Mouse (Mus musculus) hindbrain, embryonic 13.5 days (tissue): ENCODE data around the gene Selenom. TPM values are rescaled to one million over a fixed set of nuclear protein-coding genes. Genes with fewer than 3 reads are reported as not detected.
A peak's percentile ranks its signal among the peaks of the same experiment; 100 is the strongest.

Source experiments
- ATAC-seq: fragments of 200-750 bp; cut with Nextera tagmentation; 2 replicates; pipeline ENCODE4 v1.8.0; 2017; ENCODE audit warnings: moderate TSS enrichment; ENCODE audit not compliant: low FRiP score
- H3K27ac ChIP-seq: fragments of 300-500 bp; sonication (generic); 2 replicates; pipeline ENCODE4 v1.5.1; 2015; ENCODE audit warnings: inconsistent platforms, mild to moderate bottlenecking, moderate library complexity
- H3K27me3 ChIP-seq: fragments of 300-500 bp; sonication (generic); 2 replicates; pipeline ENCODE4 v1.6.1; 2015; ENCODE audit warnings: mild to moderate bottlenecking, inconsistent platforms
- H3K36me3 ChIP-seq: fragments of 300-500 bp; sonication (generic); 2 replicates; pipeline ENCODE4 v1.6.1; 2015; ENCODE audit warnings: mild to moderate bottlenecking, inconsistent platforms
- H3K4me1 ChIP-seq: fragments of 300-500 bp; sonication (generic); replicated peaks from 2 replicates; pipeline ENCODE4 v1.6.1; 2015; ENCODE audit warnings: inconsistent platforms
- H3K4me2 ChIP-seq: fragments of 300-500 bp; sonication (generic); 2 replicates; pipeline ENCODE4 v1.6.1; 2015; ENCODE audit warnings: inconsistent platforms, mild to moderate bottlenecking, moderate library complexity
- H3K4me3 ChIP-seq: fragments of 300-500 bp; sonication (generic); 2 replicates; pipeline ENCODE4 v1.5.1; 2015; ENCODE audit warnings: mild to moderate bottlenecking, inconsistent platforms
- H3K9ac ChIP-seq: fragments of 300-500 bp; sonication (generic); 2 replicates; pipeline ENCODE4 v1.6.1; 2015; ENCODE audit warnings: mild to moderate bottlenecking, inconsistent platforms
- H3K9me3 ChIP-seq: fragments of 300-500 bp; sonication (generic); 2 replicates; pipeline ENCODE4 v1.6.1; 2016; ENCODE audit warnings: inconsistent platforms
- WGBS: fragments of 180-500 bp; shearing (Covaris S2); methylation state at CpG from one replicate; pipeline ENCODE4 v1.1.7; 2015; 5-methylcytosine and 5-hydroxymethylcytosine counted together
- polyA plus RNA-seq: library from polyadenylated mRNA; unstranded; fragments of >200 nt; fragmentation: Nextera tagmentation; extraction: Ambion mirVana; gene quantifications from 2 replicates; pipeline ENCODE4 v1.2.1, GENCODE M21; 2015

Gene Selenom
- polyA plus RNA-seq = 55.8 and 58.4 TPM in 2 replicates

GRCm38 (mm10) chr11:3514529-3515054, at the start of gene Selenom:
Gene Selenom (plus strand): TSS chr11:3514684.
- Histone ChIP-seq H3K4me2 (peak within 1 kb of the TSS; percentile 74), H3K9me3 (no peaks in the 10 kb centered on the region), H3K4me1 (peaks cover 35% of the 10 kb centered on the region), H3K27ac (no peak within 1 kb of the TSS), H3K36me3 (no peaks in the 10 kb centered on the region), H3K9ac (peak within 1 kb of the TSS; percentile 67), H3K4me3 (peak within 1 kb of the TSS; percentile 46), H3K27me3 (peaks cover 40% of the 10 kb centered on the region)
- peak; percentile 64 for ATAC-seq
- under 1% methylated on average over 26 of the region's 26 CpGs for WGBS

GRCm38 (mm10) chr11:3471448-3471850, 43.0 kb upstream of the Selenom start:
- 32% methylated on average over 11 of the region's 11 CpGs for WGBS
- H3K4me1 ChIP-seq = no peaks in the 10 kb centered on the region
- 0 out of 2 replicates have a peak overlapping the region, but pooled peaks have one; percentile 15 for H3K9ac ChIP-seq
- ATAC-seq = no peak
- no peak overlapping the region for H3K27ac ChIP-seq
- H3K27me3 ChIP-seq = no peaks in the 10 kb centered on the region
- H3K9me3 ChIP-seq = no peaks in the 10 kb centered on the region
- no peak overlapping the region for H3K4me2 ChIP-seq
- H3K36me3 ChIP-seq = no peaks in the 10 kb centered on the region
- H3K4me3 ChIP-seq = no peak overlapping the region

GRCm38 (mm10) chr11:3472484-3472883, 42.0 kb upstream of the Selenom start:
- Histone ChIP-seq H3K4me1 (no peaks in the 10 kb centered on the region), H3K9me3 (no peaks in the 10 kb centered on the region), H3K27me3 (no peaks in the 10 kb centered on the region), H3K4me2 (no peak overlapping the region), H3K9ac (no peak overlapping the region), H3K27ac (no peak overlapping the region), H3K36me3 (no peaks in the 10 kb centered on the region), H3K4me3 (no peak overlapping the region)
- peak; percentile 63 for ATAC-seq
- 21% methylated on average over 1 of the region's 1 CpGs for WGBS

- Histone ChIP-seq H3K4me2 (no peak overlapping the region), H3K4me3 (no peak overlapping the region), H3K27ac (no peak overlapping the region), H3K4me1 (no peaks in the 10 kb centered on the region), H3K9me3 (no peaks in the 10 kb centered on the region), H3K27me3 (no peaks in the 10 kb centered on the region), H3K36me3 (no peaks in the 10 kb centered on the region), H3K9ac (no peak overlapping the region)
- ATAC-seq = no peak
- 92% methylated on average over 7 of the region's 7 CpGs for WGBS
Measured at GRCm38 (mm10) chr11:3474480-3475115, 39.9 kb upstream of the Selenom start.

GRCm38 (mm10) chr11:3475489-3475888, 39.0 kb upstream of the Selenom start:
- H3K27me3 ChIP-seq = no peaks in the 10 kb centered on the region
- no peak for ATAC-seq

GRCm38 (mm10) chr11:3483980-3484642, 30.4 kb upstream of the Selenom start:
- H3K9ac ChIP-seq = no peak overlapping the region
- no peaks in the 10 kb centered on the region for H3K36me3 ChIP-seq
- peaks cover 6% of the 10 kb centered on the region; the same call in 1 of the 2 replicates for H3K4me1 ChIP-seq
- 59% methylated on average over 11 of the region's 11 CpGs for WGBS
- no peak overlapping the region for H3K27ac ChIP-seq
- no peaks in the 10 kb centered on the region for H3K9me3 ChIP-seq
- H3K4me2 ChIP-seq = no peak overlapping the region
- no peaks in the 10 kb centered on the region for H3K27me3 ChIP-seq
- ATAC-seq = peak; percentile 36; the same call in 1 of the 2 replicates
- H3K4me3 ChIP-seq = no peak overlapping the region

More at GRCm38 (mm10) chr11:3475489-3475888, 39.0 kb upstream of the Selenom start:
- H3K9ac ChIP-seq = no peak overlapping the region
- no peaks in the 10 kb centered on the region for H3K9me3 ChIP-seq
- H3K4me3 ChIP-seq = no peak overlapping the region
- no peak overlapping the region for H3K4me2 ChIP-seq
- H3K4me1 ChIP-seq = no peaks in the 10 kb centered on the region
- H3K27ac ChIP-seq = no peak overlapping the region
- no peaks in the 10 kb centered on the region for H3K36me3 ChIP-seq

- Histone ChIP-seq H3K9me3 (no peaks in the 10 kb centered on the region), H3K36me3 (no peaks in the 10 kb centered on the region), H3K4me3 (no peak overlapping the region), H3K27me3 (no peaks in the 10 kb centered on the region), H3K4me2 (no peak overlapping the region), H3K9ac (no peak overlapping the region), H3K27ac (no peak overlapping the region), H3K4me1 (peaks cover 6% of the 10 kb centered on the region; the same call in 1 of the 2 replicates)
- no peak for ATAC-seq
- 80% methylated on average over 7 of the region's 7 CpGs for WGBS
Measured at GRCm38 (mm10) chr11:3486349-3486748, 28.1 kb upstream of the Selenom start.

GRCm38 (mm10) chr11:3487952-3488570, 26.4 kb upstream of the Selenom start, which contains the start of gene Pla2g3:
Gene Pla2g3 (plus strand): TSS chr11:3488284.
- 38% methylated on average over 11 of the region's 11 CpGs for WGBS
- Histone ChIP-seq H3K9me3 (no peaks in the 10 kb centered on the region), H3K36me3 (no peaks in the 10 kb centered on the region), H3K27ac (no peak within 1 kb of the TSS), H3K4me2 (no peak within 1 kb of the TSS), H3K9ac (no peak within 1 kb of the TSS), H3K4me1 (peaks cover 6% of the 10 kb centered on the region; the same call in 1 of the 2 replicates), H3K27me3 (no peaks in the 10 kb centered on the region), H3K4me3 (no peak within 1 kb of the TSS)
- no peak for ATAC-seq

- H3K36me3 ChIP-seq = no peaks in the 10 kb centered on the region
- no peak overlapping the region for H3K4me2 ChIP-seq
- no peak overlapping the region for H3K27ac ChIP-seq
- no peak overlapping the region for H3K9ac ChIP-seq
- H3K4me1 ChIP-seq = peaks cover 6% of the 10 kb centered on the region; the same call in 1 of the 2 replicates
- H3K4me3 ChIP-seq = no peak overlapping the region
- no peaks in the 10 kb centered on the region for H3K9me3 ChIP-seq
- ATAC-seq = no peak
- no peaks in the 10 kb centered on the region for H3K27me3 ChIP-seq
- 91% methylated on average over 5 of the region's 5 CpGs for WGBS
Measured at GRCm38 (mm10) chr11:3489036-3489435, 25.4 kb upstream of the Selenom start.

GRCm38 (mm10) chr11:3492748-3493147, 21.7 kb upstream of the Selenom start:
- H3K9ac ChIP-seq = no peak overlapping the region
- WGBS = 73% methylated on average over 4 of the region's 4 CpGs

GRCm38 (mm10) chr11:3494857-3495256, 19.6 kb upstream of the Selenom start:
- H3K4me3 ChIP-seq = no peak overlapping the region
- ATAC-seq = no peak
- no peaks in the 10 kb centered on the region; the same call in none of the 2 replicates for H3K4me1 ChIP-seq
- no peak overlapping the region for H3K4me2 ChIP-seq
- no peak overlapping the region for H3K27ac ChIP-seq
- no peaks in the 10 kb centered on the region for H3K27me3 ChIP-seq
- H3K9me3 ChIP-seq = no peaks in the 10 kb centered on the region
- whole genome bisulfite sequencing = 87% methylated on average over 17 of the region's 17 CpGs
- peak overlapping the region; percentile 2; the same call in 1 of the 2 replicates for H3K9ac ChIP-seq
- no peaks in the 10 kb centered on the region for H3K36me3 ChIP-seq

More at GRCm38 (mm10) chr11:3492748-3493147, 21.7 kb upstream of the Selenom start:
- Histone ChIP-seq H3K4me3 (no peak overlapping the region), H3K27me3 (no peaks in the 10 kb centered on the region), H3K4me1 (peaks cover 6% of the 10 kb centered on the region), H3K36me3 (no peaks in the 10 kb centered on the region), H3K4me2 (no peak overlapping the region), H3K27ac (no peak overlapping the region), H3K9me3 (no peaks in the 10 kb centered on the region)
- no peak for ATAC-seq

- no peaks in the 10 kb centered on the region; the same call in none of the 2 replicates for H3K4me1 ChIP-seq
- H3K27me3 ChIP-seq = no peaks in the 10 kb centered on the region
- H3K9me3 ChIP-seq = no peaks in the 10 kb centered on the region
- no peak overlapping the region for H3K27ac ChIP-seq
- H3K36me3 ChIP-seq = no peaks in the 10 kb centered on the region
- ATAC-seq = no peak
- 89% methylated on average over 14 of the region's 14 CpGs for WGBS
- no peak overlapping the region for H3K4me3 ChIP-seq
- no peak overlapping the region for H3K9ac ChIP-seq
- no peak overlapping the region for H3K4me2 ChIP-seq
Measured at GRCm38 (mm10) chr11:3495496-3495895, 19.0 kb upstream of the Selenom start.
